Mouse (Mus musculus) forebrain, embryonic 11.5 days (tissue): ENCODE results near the gene Kncn. TPM values are rescaled to one million over a fixed set of nuclear protein-coding genes. Genes with fewer than 3 reads are reported as not detected.

ENCODE experiments used
- ATAC-seq: fragments of 200-750 bp; cut with Nextera tagmentation; replicated peaks from 2 replicates; pipeline ENCODE4 v1.8.0; 2017; ENCODE audit warnings: moderate TSS enrichment; ENCODE audit not compliant: low FRiP score
- DNase-seq: peaks from one replicate; pipeline ENCODE4 v3.0.0-alpha.2; 2017; ENCODE audit warnings: low spot score
- H3K27ac ChIP-seq: fragments of 300-500 bp; sonication (generic); 2 replicates; pipeline ENCODE4 v1.5.1; 2014; ENCODE audit warnings: low read depth, low read length
- H3K27me3 ChIP-seq: fragments of 300-500 bp; sonication (generic); 2 replicates; pipeline ENCODE4 v1.6.1; 2014; ENCODE audit warnings: mild to moderate bottlenecking, low read length, mixed read lengths; ENCODE audit not compliant: control insufficient read depth, insufficient read depth
- H3K36me3 ChIP-seq: fragments of 300-500 bp; sonication (generic); 2 replicates; pipeline ENCODE4 v1.6.1; 2014; ENCODE audit warnings: mild to moderate bottlenecking, low read length, moderate library complexity, mixed read lengths; ENCODE audit not compliant: control insufficient read depth, insufficient read depth
- H3K4me1 ChIP-seq: fragments of 300-500 bp; sonication (generic); replicated peaks from 2 replicates; pipeline ENCODE4 v1.6.1; 2014; ENCODE audit warnings: low read length, mixed read lengths; ENCODE audit not compliant: control insufficient read depth, insufficient read depth
- H3K4me2 ChIP-seq: fragments of 300-500 bp; sonication (generic); 2 replicates; pipeline ENCODE4 v1.6.1; 2014; ENCODE audit warnings: low read depth, mild to moderate bottlenecking, low read length, moderate library complexity, mixed read lengths; ENCODE audit not compliant: severe bottlenecking
- H3K4me3 ChIP-seq: fragments of 300-500 bp; sonication (generic); 2 replicates; pipeline ENCODE4 v1.5.1; 2014; ENCODE audit warnings: low read depth, low read length
- H3K9ac ChIP-seq: fragments of 300-500 bp; sonication (generic); 2 replicates; pipeline ENCODE4 v1.6.1; 2014; ENCODE audit warnings: low read length
- H3K9me3 ChIP-seq: fragments of 300-500 bp; sonication (generic); 2 replicates; pipeline ENCODE4 v1.6.1; 2016; ENCODE audit warnings: low read length, mixed read lengths; ENCODE audit not compliant: control insufficient read depth
- WGBS: fragments of 180-500 bp; shearing (Covaris S2); extraction: QIAGEN DNeasy Blood & Tissue Kit; methylation state at CpG from one replicate; pipeline ENCODE4 v1.1.7; 2014; 5-methylcytosine and 5-hydroxymethylcytosine counted together
- polyA plus RNA-seq: library from polyadenylated mRNA; unstranded; fragments of >200 nt; fragmentation: Nextera tagmentation; extraction: Ambion mirVana; gene quantifications from 2 replicates; pipeline ENCODE4 v1.2.1, GENCODE M21; 2014

Kncn gene
- polyA plus RNA-seq, 1 experiment from 2014 or later = not detected

DNA sequence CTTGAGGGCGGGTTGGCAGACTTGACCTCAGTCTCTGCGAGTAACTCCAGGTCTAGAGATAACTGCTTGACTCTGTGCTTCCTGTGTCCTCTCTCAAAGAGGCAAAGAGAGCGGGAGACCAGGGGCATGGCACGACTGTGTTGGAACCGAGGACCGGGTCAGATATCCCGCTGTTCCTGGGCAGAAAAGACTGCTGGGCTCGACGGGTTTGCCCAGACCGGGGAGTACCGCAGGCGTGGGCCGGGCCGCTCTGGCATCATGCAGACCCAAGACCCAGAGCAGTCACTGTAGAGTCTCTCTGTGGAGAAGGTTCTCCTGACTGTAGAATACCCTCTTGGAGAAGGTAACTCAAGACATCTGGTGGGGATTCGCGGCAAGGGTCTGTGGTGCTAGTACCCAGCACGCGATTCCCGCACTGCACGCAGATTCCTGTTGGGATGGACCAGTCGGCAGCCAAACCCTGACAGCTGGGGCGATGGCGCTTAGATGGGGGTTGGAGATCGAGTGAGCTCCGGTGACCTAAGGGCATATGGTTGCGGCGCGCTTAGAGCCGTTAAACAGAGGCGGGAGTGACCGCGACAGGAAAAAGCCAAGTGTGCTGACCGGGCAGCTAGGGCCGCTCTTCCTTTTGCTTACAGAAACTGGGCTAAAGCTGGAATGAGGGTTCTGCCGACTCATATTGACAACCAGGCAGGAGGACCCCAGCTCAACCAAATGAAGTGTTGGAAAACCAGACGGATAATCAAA is 51.8 kb downstream of the Kncn start:
- DNase-seq = peak; percentile 73
- WGBS = under 1% methylated on average over 36 of the region's 36 CpGs
- Histone ChIP-seq H3K27ac (no peak overlapping the region), H3K36me3 (no peaks in the 10 kb centered on the region), H3K9ac (no peak overlapping the region), H3K4me1 (peaks cover 10% of the 10 kb centered on the region), H3K4me3 (no peak overlapping the region), H3K9me3 (no peaks in the 10 kb centered on the region), H3K27me3 (peaks cover 94% of the 10 kb centered on the region), H3K4me2 (no peak overlapping the region)
- ATAC-seq = no peak

- Histone ChIP-seq H3K4me2 (no peak overlapping the region), H3K36me3 (no peaks in the 10 kb centered on the region), H3K9ac (no peak overlapping the region), H3K9me3 (no peaks in the 10 kb centered on the region), H3K4me1 (peaks cover 10% of the 10 kb centered on the region), H3K4me3 (no peak overlapping the region), H3K27me3 (peaks cover 95% of the 10 kb centered on the region), H3K27ac (no peak overlapping the region)
- peak; percentile 67 for DNase-seq
- no peak for ATAC-seq
- under 1% methylated on average over 20 of the region's 20 CpGs for WGBS
Observed at GRCm38 (mm10) chr4:115936646-115937045, 52.4 kb downstream of the Kncn start.

DNA sequence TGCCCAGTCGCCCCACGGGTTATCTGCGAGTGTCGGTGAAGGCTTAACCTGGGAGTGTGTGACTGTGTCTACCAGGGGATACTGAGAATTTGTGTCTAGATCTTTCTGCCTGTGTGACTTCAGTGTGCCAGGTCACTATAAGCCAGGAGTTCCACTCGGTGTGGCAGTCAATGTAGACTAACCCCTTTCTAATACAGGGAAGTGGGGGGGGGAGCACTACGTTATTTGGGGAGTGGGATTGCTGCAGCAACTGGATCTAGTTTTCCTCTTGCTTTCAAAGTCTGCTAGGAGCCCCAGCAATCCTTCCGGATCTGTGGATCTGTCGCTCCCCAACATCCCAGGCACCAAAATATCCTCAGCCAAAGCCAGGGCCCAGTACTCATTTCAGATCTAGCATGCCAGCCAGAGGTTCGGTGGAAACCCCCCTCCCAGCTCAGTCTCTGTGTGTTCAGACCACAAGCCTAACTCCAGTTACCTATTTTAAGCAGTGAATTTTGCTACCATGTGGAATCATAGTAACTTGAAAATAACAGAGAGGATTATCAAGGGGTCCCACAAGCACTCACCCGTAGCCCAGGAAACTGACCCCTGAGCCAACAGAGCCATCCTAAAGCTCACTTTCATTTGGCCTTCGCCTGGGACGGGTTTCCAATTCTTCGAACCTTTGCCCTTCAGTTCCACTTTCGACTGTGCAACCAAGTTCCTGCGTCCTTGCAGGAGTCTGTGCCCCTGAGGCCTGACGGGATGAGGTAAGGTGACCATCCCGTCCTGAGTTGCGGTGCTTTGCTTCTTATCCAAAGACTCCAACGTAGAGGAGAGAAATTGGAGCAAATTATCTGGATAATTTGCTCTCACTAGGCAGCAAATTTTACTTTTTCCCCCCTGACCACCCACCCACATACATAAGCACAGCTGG is 53.1 kb downstream of the Kncn start:
- ATAC-seq (no peak), DNase-seq (no peak)
- H3K4me1 ChIP-seq = peaks cover 10% of the 10 kb centered on the region
- H3K4me2 ChIP-seq = no peak overlapping the region
- no peaks in the 10 kb centered on the region for H3K9me3 ChIP-seq
- H3K27me3 ChIP-seq = peaks cover 95% of the 10 kb centered on the region
- H3K36me3 ChIP-seq = no peaks in the 10 kb centered on the region
- H3K9ac ChIP-seq = no peak overlapping the region
- WGBS = 2% methylated on average over 19 of the region's 19 CpGs
- H3K4me3 ChIP-seq = no peak overlapping the region
- no peak overlapping the region for H3K27ac ChIP-seq

DNA sequence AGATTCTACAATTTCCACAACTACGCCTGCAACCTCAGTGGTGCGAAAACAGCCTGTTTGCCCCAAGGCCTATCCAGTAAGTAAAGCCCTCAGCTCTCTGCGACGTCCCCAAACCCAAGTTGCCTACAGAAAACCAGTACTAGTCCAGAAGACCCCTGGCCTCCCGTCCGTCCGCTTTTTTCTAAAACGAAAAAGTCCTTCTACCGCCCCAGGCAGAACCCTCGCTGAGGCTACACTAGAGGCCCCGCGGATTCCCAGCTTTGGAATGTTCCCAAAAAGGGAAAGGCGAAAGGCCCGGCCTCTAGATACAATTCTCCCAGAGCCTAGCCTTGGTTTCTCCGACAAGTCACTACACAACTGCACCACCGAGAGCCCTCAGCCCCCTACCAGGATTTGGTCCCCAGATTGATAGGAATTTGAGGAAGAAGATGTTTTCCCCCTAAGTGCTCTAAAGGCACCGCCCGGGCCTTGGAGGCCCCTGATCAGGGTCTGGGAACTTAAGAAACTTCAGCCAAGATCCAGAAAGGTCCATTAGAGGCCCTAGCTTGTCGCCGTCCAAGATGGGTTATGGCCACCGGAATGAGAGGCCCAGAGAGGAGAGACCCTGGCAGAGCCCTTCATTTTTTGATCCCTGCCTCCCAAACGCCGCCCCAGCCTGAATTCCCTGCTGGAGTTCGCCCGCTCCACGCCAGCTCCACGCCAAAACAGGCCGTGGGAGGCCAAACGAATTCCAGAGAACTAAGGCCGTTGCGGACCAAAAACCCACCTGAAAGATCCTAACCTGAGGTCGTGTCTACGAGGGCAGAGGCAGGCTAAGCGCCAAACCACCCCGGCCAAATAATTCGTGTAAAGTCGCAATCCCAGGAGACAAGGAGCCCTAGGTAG is 54.3 kb downstream of the Kncn start:
- DNase-seq = peak; percentile 71
- WGBS = under 1% methylated on average over 37 of the region's 37 CpGs
- no peak overlapping the region for H3K9ac ChIP-seq

More for the DNA sequence above, 54.3 kb downstream of the Kncn start:
- Histone ChIP-seq H3K36me3 (no peaks in the 10 kb centered on the region), H3K27ac (no peak overlapping the region), H3K4me1 (peaks cover 10% of the 10 kb centered on the region), H3K4me3 (peak overlapping the region; percentile 28; the same call in 1 of the 2 replicates), H3K27me3 (peaks cover 95% of the 10 kb centered on the region), H3K9me3 (no peaks in the 10 kb centered on the region), H3K4me2 (peak overlapping the region; percentile 61; the same call in 1 of the 2 replicates)
- ATAC-seq = no peak

Other genes with a start within 250 kb of the Kncn start
- gene Cyp4b1, start 236.7 kb upstream of the Kncn start, polyA plus RNA-seq = not detected in 2 replicates
- 43.5 and 46.1 TPM in 2 replicates for gene Efcab14, start 146.7 kb upstream of the Kncn start, polyA plus RNA-seq
- gene Tex38, start 103.4 kb upstream of the Kncn start, polyA plus RNA-seq = 0.81 TPM in 1 of 2 replicates, not detected in the other
- gene Atpaf1, start 99.6 kb upstream of the Kncn start, polyA plus RNA-seq = 48.2 and 49.2 TPM in 2 replicates
- gene Mob3c, start 56.3 kb upstream of the Kncn start, polyA plus RNA-seq = 3.1 and 5.0 TPM in 2 replicates
- gene Mknk1, start 45.2 kb upstream of the Kncn start, polyA plus RNA-seq = 21.9 and 25.8 TPM in 2 replicates
- gene 6430628N08Rik, start 6.3 kb downstream of the Kncn start, polyA plus RNA-seq = not detected in 2 replicates
- 0.35 and 0.48 TPM in 2 replicates for gene Dmbx1, start 55.5 kb downstream of the Kncn start, polyA plus RNA-seq
- gene Faah, start 133.5 kb downstream of the Kncn start, polyA plus RNA-seq = 1.2 and 1.7 TPM in 2 replicates
- gene Nsun4, start 169.5 kb downstream of the Kncn start, polyA plus RNA-seq = 16.4 and 17.4 TPM in 2 replicates
- gene Uqcrh, start 190.7 kb downstream of the Kncn start, polyA plus RNA-seq = 385 TPM in 2 replicates
- 70.1 and 71.4 TPM in 2 replicates for gene Lrrc41, start 190.9 kb downstream of the Kncn start, polyA plus RNA-seq
- 79.1 and 79.2 TPM in 2 replicates for gene Rad54l, start 239.3 kb downstream of the Kncn start, polyA plus RNA-seq
- gene Pomgnt1, start 239.4 kb downstream of the Kncn start, polyA plus RNA-seq = 54.9 and 58.8 TPM in 2 replicates